Mouse (Mus musculus): ENCODE measurements around the gene 4931428F04Rik.

Gene 4931428F04Rik

GRCm38 (mm10) chr8:105288231-105288630, 1.4 kb downstream of the 4931428F04Rik start:
- DNase-seq (ENCODE audit: low spot score in 2 of 2), result no peak

GRCm38 (mm10) chr8:105286907-105287306, 2.8 kb downstream of the 4931428F04Rik start:
- DNase-seq (ENCODE audit: low spot score in 2 of 2), result no peak

GRCm38 (mm10) chr8:105285514-105285913, 4.2 kb downstream of the 4931428F04Rik start:
- no peak for DNase-seq (ENCODE audit: low spot score in 2 of 2)

- no peak for DNase-seq (ENCODE audit: low spot score in 2 of 2)
Measured at GRCm38 (mm10) chr8:105283074-105283473, 6.6 kb downstream of the 4931428F04Rik start.

GRCm38 (mm10) chr8:105282239-105282638, 7.4 kb downstream of the 4931428F04Rik start:
- DNase-seq (ENCODE audit: low spot score in 2 of 2), result no peak

GRCm38 (mm10) chr8:105281821-105282220, 7.8 kb downstream of the 4931428F04Rik start:
- DNase-seq (ENCODE audit: low spot score in 2 of 2), result no peak

- DNase-seq (ENCODE audit: low spot score in 2 of 2), result no peak
Measured at GRCm38 (mm10) chr8:105280567-105280966, 9.1 kb downstream of the 4931428F04Rik start.

- DNase-seq (ENCODE audit: low spot score in 2 of 2), result peak; percentile 84 to 87
Measured at GRCm38 (mm10) chr8:105278911-105279334, 10.7 kb downstream of the 4931428F04Rik start.

- peak in 1 of 2 experiments; percentile 35 for DNase-seq (ENCODE audit: low spot score in 2 of 2)
Measured at GRCm38 (mm10) chr8:105276292-105277120, 13.2 kb downstream of the 4931428F04Rik start.

GRCm38 (mm10) chr8:105275840-105276239, 13.8 kb downstream of the 4931428F04Rik start, which contains the start of gene Nol3:
Gene Nol3, plus strand, starts transcription at chr8:105276140.
- DNase-seq (ENCODE audit: low spot score in 2 of 2), result no peak

GRCm38 (mm10) chr8:105275387-105275786, 14.3 kb downstream of the 4931428F04Rik start:
- DNase-seq (ENCODE audit: low spot score in 2 of 2), result no peak

GRCm38 (mm10) chr8:105270916-105271186, 18.8 kb downstream of the 4931428F04Rik start:
- no peak for DNase-seq (ENCODE audit: low spot score in 2 of 2)

- DNase-seq (ENCODE audit: low spot score in 2 of 2), result no peak
Measured at GRCm38 (mm10) chr8:105270101-105270915, 19.4 kb downstream of the 4931428F04Rik start.

- peak; percentile 41 to 54 for DNase-seq (ENCODE audit: low spot score in 2 of 2)
Measured at GRCm38 (mm10) chr8:105269461-105269947, 20.2 kb downstream of the 4931428F04Rik start, which contains the start of gene Hsf4. Gene Hsf4, plus strand, starts transcription at chr8:105269801.

GRCm38 (mm10) chr8:105269075-105269458, 20.6 kb downstream of the 4931428F04Rik start:
- no peak for DNase-seq (ENCODE audit: low spot score in 2 of 2)

- peak; percentile 77 to 91 for DNase-seq (ENCODE audit: low spot score in 2 of 2)
Measured at GRCm38 (mm10) chr8:105268342-105269074, 21.2 kb downstream of the 4931428F04Rik start.

GRCm38 (mm10) chr8:105266775-105267174, 22.9 kb downstream of the 4931428F04Rik start:
- DNase-seq (ENCODE audit: low spot score in 2 of 2), result no peak

GRCm38 (mm10) chr8:105265128-105265527, 24.5 kb downstream of the 4931428F04Rik start:
- no peak for DNase-seq (ENCODE audit: low spot score in 2 of 2)

GRCm38 (mm10) chr8:105264024-105264982, 25.4 kb downstream of the 4931428F04Rik start, which contains the start of the genes Tradd and Fbxl8:
Gene Tradd, minus strand, starts transcription at chr8:105264609.
Gene Fbxl8, plus strand, starts transcription at chr8:105264648.
- DNase-seq (ENCODE audit: low spot score in 2 of 2), result no peak

- DNase-seq (ENCODE audit: low spot score in 2 of 2), result no peak
Measured at GRCm38 (mm10) chr8:105263244-105263912, 26.3 kb downstream of the 4931428F04Rik start.

All from frontal cortex, postnatal 36 days (tissue).